18 mouse cellular contexts compared by ENCODE assay signal in the genomic region with DNA sequence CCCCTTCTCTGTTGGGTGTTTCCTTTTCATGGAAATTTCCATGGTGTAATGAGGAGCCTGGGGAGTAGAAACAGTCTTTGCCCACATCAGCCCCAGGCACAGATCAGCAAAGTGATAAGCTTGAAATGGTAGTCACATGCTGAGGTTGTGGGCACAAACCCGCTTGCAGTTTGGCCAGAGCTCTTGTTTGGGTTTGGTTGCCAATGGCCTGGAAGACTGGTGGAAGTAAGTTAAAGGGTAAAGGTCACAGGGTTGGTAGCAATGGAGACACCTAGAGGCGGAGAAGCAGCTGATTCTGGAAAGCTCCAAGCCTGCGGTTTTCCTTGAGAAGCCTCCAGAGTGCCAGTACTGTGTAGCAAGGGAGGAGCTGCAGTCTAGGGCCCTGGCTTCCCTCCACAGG. TPM values are rescaled to one million over a fixed set of nuclear protein-coding genes. Genes with fewer than 3 reads are reported as not detected.
DNase-seq lines count a peak whose midpoint lies in the region; ATAC-seq and TF ChIP-seq lines count a peak whose summit lies in the region.
"Had no signal": no experiment of that assay in that cellular context is flagged by ENCODE, and none has a peak within 500 bp of the region (broad histone marks: within the 10 kb centered on the region; RNA-seq: fewer than 3 reads in every experiment).

No protein-coding gene starts in this region.

- TF ChIP-seq CTCF in kidney, adult 2 months (conservative IDR thresholded peaks at IDR 0.05; ENCODE audit: insufficient read depth, insufficient read length, low read depth, low read length): no peak

- no peaks in the 10 kb centered on the region for H3K9me3 ChIP-seq in kidney, embryonic 16.5 days (ENCODE audit: low read length)
- H3K9me3 ChIP-seq: embryonic facial prominence, embryonic 13.5 days; hindbrain, embryonic 15.5 days; liver, embryonic 12.5 days; stomach, embryonic 15.5 days had no signal

- peak overlapping the region; percentile 62 for H3K27ac ChIP-seq in kidney, adult 2 months (ENCODE audit: insufficient read depth, low read depth, low read length)
- no peak overlapping the region for H3K27ac ChIP-seq in kidney, embryonic 16.5 days (ENCODE audit: low read length)
- H3K27ac ChIP-seq: embryonic facial prominence, embryonic 13.5 days; hindbrain, embryonic 15.5 days; liver, embryonic 12.5 days; stomach, embryonic 15.5 days had no signal

- no peaks in the 10 kb centered on the region for H3K36me3 ChIP-seq in kidney, adult 2 months (ENCODE audit: control insufficient read depth, insufficient read depth, low read length)
- 0 out of 2 replicates have a peak, but pooled peaks cover 3% of the 10 kb centered on the region for H3K36me3 ChIP-seq in kidney, embryonic 16.5 days (ENCODE audit: insufficient read depth, low read length)
- H3K36me3 ChIP-seq: hindbrain, embryonic 15.5 days had no signal

- no peak overlapping the region for H3K4me3 ChIP-seq in kidney, adult 2 months (ENCODE audit: insufficient read depth, low read depth, low read length)
- no peak overlapping the region for H3K4me3 ChIP-seq in kidney, embryonic 16.5 days (ENCODE audit: low read length)
- H3K4me3 ChIP-seq: embryonic facial prominence, embryonic 13.5 days; hindbrain, embryonic 15.5 days; liver, embryonic 12.5 days; stomach, embryonic 15.5 days had no signal

- no peaks in the 10 kb centered on the region for H3K27me3 ChIP-seq in kidney, adult 2 months (replicated peaks; ENCODE audit: control insufficient read depth, insufficient read depth, low read length)
- H3K27me3 ChIP-seq in kidney, embryonic 16.5 days (ENCODE audit: insufficient read depth, low read length): no peaks in the 10 kb centered on the region
- H3K27me3 ChIP-seq: embryonic facial prominence, embryonic 13.5 days; hindbrain, embryonic 15.5 days; liver, embryonic 12.5 days; stomach, embryonic 15.5 days had no signal

- TF ChIP-seq POLR2A in kidney, adult 2 months (IDR thresholded peaks at IDR 0.05; ENCODE audit: low read depth, low read length): no peak

- WGBS in kidney, adult 2 months: 42% methylated on average over 3 of the region's 3 CpGs
- 68% methylated on average over 3 of the region's 3 CpGs for WGBS in kidney, embryonic 16.5 days

- no peak for ATAC-seq in kidney, embryonic 16.5 days (ENCODE audit: low FRiP score, low TSS enrichment)
- ATAC-seq: forebrain, embryonic 14.5 days; liver, embryonic 12.5 days had no signal

- peak; percentile 84 for DNase-seq in kidney, adult 2 months
- peak; percentile 70 for DNase-seq in 3134 (ENCODE audit: extremely low read depth, insufficient read length, low spot score)
- peak; percentile 70 for DNase-seq in 3T3-L1 (ENCODE audit: low read depth, low spot score)
- peak; percentile 93 for DNase-seq in fat pad, adult 2 months (ENCODE audit: extremely low read depth, low read depth, low spot score)
- no peak for DNase-seq in spleen, adult 18-20 months
- no peak for DNase-seq in gastrocnemius, postnatal 25 days
- DNase-seq: cerebellum, postnatal 14 days; gastrocnemius, postnatal 10 days; right cerebral cortex, postnatal 14 days; thymus, postnatal 4 days had no signal

- no peak overlapping the region for H3K4me2 ChIP-seq in kidney, embryonic 16.5 days (replicated peaks; ENCODE audit: low read depth, low read length)
- H3K4me2 ChIP-seq: embryonic facial prominence, embryonic 13.5 days; hindbrain, embryonic 15.5 days; liver, embryonic 12.5 days; stomach, embryonic 15.5 days had no signal

- H3K4me1 ChIP-seq in kidney, adult 2 months (ENCODE audit: control insufficient read depth, insufficient read depth, low read length): peaks cover 32% of the 10 kb centered on the region; the same call in 1 of the 2 replicates
- peaks cover 12% of the 10 kb centered on the region; the same call in 1 of the 2 replicates for H3K4me1 ChIP-seq in kidney, embryonic 16.5 days (ENCODE audit: insufficient read depth, low read length)
- H3K4me1 ChIP-seq: liver, embryonic 12.5 days had no signal

- H3K9ac ChIP-seq in kidney, embryonic 16.5 days (replicated peaks; ENCODE audit: low read length): no peak overlapping the region
- H3K9ac ChIP-seq: embryonic facial prominence, embryonic 13.5 days; hindbrain, embryonic 15.5 days; liver, embryonic 12.5 days; stomach, embryonic 15.5 days had no signal

RNA-seq across cellular contexts. Expression of gene Slc5a3, which starts 47.5 kb away (rescaled TPM):
- polyA plus RNA-seq in kidney, adult 2 months (2012; rRNA removed): 17.1 and 17.6 TPM in 2 replicates
- 11.2 and 13.1 TPM in 2 replicates for polyA plus RNA-seq in kidney, embryonic 16.5 days (2015; fragmentation: Nextera tagmentation; extraction: Ambion mirVana)
- 1 to 10 TPM; 5.6 to 5.9 TPM for total RNA-seq in gastrocnemius, postnatal 25 days (2021)

RNA-seq across cellular contexts. Expression of gene Gm49711, which starts 47.5 kb away (rescaled TPM):
- 0.16 TPM in 1 of 2 replicates, not detected in the other for polyA plus RNA-seq in kidney, adult 2 months (2012; rRNA removed)
- polyA plus RNA-seq in kidney, embryonic 16.5 days (2015; fragmentation: Nextera tagmentation; extraction: Ambion mirVana): 0.15 TPM in 1 of 2 replicates, not detected in the other
- total RNA-seq in gastrocnemius, postnatal 25 days (2021): not detected
- total RNA-seq: gastrocnemius, postnatal 10 days; left cerebral cortex, postnatal 25 days had no signal
- polyA plus RNA-seq: heart, embryonic 16.5 days; liver, embryonic 12.5 days; stomach, embryonic 15.5 days had no signal

RNA-seq across cellular contexts. Expression of gene Mrps6, which starts 47.6 kb away (rescaled TPM):
- polyA plus RNA-seq in kidney, adult 2 months (2012; rRNA removed): 99.2 and 129 TPM in 2 replicates
- polyA plus RNA-seq in kidney, embryonic 16.5 days (2015; fragmentation: Nextera tagmentation; extraction: Ambion mirVana): 164 and 165 TPM in 2 replicates
- total RNA-seq in gastrocnemius, postnatal 25 days (2021): 10 to 100 TPM; 18.2 to 20.8 TPM

Comparison
In these comparisons a context has a peak if more than half of its experiments do, and no peak if none do; other contexts are left out.
1. DNase-seq: peak in kidney, adult 2 months (single experiment), 3134 (single experiment), 3T3-L1 (single experiment) and fat pad, adult 2 months (single experiment); none in spleen, adult 18-20 months (0 of 2) and gastrocnemius, postnatal 25 days (single experiment).